Mouse (Mus musculus): ENCODE data around the gene Rgs3. TPM values are rescaled to one million over a fixed set of nuclear protein-coding genes. Genes with fewer than 3 reads are reported as not detected.
A peak's percentile ranks its signal among the peaks of the same experiment; 100 is the strongest.

Rgs3 gene
- polyA plus RNA-seq, 1 experiment = 49.5 TPM

DNA sequence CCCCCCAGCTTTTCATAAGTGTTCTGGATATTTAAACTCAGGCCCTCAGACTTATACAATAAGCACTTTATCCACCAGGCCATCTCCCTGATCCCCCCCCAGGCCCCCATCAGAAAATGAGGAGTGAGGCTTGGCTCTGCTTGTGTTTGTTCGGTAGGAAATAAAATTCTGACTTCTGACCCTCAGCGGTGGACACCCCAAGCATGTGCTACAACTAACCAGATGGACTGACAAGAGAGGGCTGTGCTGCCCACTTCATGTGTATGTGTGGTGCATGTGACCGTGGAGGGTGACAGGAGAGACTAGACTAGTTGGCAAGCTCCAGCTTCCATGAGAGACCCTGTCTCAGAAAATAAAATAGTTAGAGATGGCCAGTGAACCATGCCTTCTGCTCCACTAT lies 171.2 kb downstream of the Rgs3 start:
- Histone ChIP-seq H3K27ac (replicated peaks; ENCODE audit: low read depth, low read length) (no peak overlapping the region), H3K4me1 (ENCODE audit: control insufficient read depth, insufficient read depth, insufficient read length, low read length) (peaks cover 44% of the 10 kb centered on the region), H3K4me3 (ENCODE audit: insufficient read depth, low read depth, low read length) (no peak overlapping the region)

DNA sequence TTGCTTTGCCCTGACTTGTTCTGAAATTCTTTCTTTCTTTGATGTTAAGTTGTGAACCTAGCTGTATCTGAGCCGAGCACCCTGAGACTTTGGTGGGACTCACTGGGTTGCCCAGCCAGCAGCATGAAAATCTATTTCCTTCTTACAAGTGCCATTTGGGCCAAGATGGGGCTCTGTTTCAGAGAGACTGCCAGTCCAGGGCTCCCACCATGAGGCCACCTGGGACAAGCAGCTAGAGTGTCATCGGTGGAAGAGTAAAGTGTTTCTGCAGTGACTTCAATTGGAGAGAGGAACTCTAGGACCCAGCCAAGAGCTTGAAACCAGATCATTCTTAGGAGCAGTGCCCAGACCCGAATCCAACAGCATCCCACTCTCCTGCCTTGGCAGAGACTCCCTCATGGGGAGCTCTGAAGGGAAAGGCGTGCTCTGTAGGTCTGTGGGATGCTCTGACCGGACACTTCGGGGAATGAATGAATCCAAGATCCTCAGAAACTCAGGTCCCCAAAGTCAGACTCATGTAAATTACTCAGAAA lies 171.9 kb downstream of the Rgs3 start:
- Histone ChIP-seq H3K4me3 (ENCODE audit: insufficient read depth, low read depth, low read length) (no peak overlapping the region), H3K27ac (replicated peaks; ENCODE audit: low read depth, low read length) (peak overlapping the region; percentile 3; the same call in 1 of the 2 replicates), H3K4me1 (ENCODE audit: control insufficient read depth, insufficient read depth, insufficient read length, low read length) (peaks cover 52% of the 10 kb centered on the region)

DNA sequence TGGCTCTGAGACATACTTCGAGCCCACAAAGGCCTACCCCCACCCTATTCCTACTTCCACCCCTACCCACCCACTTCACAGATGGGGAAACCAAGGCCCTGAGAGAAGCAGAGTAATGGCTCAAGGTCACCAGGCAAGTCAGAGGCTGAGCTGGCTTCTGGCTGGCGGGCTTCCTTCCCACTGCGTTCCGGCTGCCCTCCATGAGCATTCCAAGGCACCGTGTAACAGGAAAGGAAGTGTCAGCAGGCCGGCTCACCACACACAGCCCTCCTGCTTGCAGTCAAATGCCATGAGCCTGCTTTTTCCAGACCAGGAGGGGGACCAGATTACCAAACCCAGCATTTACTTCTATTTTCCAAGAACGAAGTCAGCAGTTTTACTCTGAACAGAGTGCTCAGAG lies 172.4 kb downstream of the Rgs3 start:
- Histone ChIP-seq H3K4me3 (ENCODE audit: insufficient read depth, low read depth, low read length) (no peak overlapping the region), H3K27ac (replicated peaks; ENCODE audit: low read depth, low read length) (peak overlapping the region; percentile 74), H3K4me1 (ENCODE audit: control insufficient read depth, insufficient read depth, insufficient read length, low read length) (peaks cover 57% of the 10 kb centered on the region)

DNA sequence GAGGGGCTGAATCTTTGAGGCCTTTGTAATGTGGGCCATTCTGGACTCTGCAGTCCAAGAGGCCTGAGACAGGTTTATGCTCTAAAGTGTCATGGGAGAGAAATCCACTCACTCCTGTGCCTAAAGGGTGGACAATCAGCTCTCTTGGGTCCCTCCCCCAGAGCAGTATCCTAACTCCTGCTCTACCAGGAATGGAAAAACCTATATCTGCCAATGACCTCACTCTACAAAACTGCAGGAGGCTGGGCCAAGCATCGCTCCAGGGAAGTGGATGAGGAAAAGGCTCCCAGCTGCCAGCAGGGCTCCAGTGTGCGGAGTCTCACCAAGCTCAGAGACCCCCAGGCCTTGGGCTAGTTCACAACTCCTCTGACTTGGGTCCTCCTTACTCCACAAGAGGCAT lies 173.2 kb downstream of the Rgs3 start:
- Histone ChIP-seq H3K27ac (replicated peaks; ENCODE audit: low read depth, low read length) (peak overlapping the region; percentile 74), H3K4me3 (ENCODE audit: insufficient read depth, low read depth, low read length) (no peak overlapping the region), H3K4me1 (ENCODE audit: control insufficient read depth, insufficient read depth, insufficient read length, low read length) (peaks cover 58% of the 10 kb centered on the region)

DNA sequence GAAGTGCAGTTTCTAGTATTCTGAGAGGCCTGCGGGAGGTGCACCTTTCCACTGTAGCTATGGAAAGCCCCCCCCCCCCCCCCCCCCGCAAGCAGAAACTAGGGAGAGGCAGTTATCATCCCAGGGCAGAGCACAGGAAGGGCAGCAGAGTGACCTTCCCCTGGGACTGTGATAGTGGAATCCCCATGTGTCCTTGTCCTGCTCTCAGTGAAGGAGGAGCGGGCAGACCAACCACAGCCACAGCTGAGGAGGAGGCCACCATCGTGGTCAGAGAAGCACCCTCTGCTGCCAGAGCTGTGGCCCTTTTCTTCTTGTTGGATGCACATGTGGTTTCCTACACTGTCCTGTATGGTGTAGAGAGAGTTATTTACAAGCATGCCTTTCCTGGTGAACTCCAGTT lies 174.3 kb downstream of the Rgs3 start:
- H3K4me3 ChIP-seq (ENCODE audit: insufficient read depth, low read depth, low read length) = no peak overlapping the region

DNA sequence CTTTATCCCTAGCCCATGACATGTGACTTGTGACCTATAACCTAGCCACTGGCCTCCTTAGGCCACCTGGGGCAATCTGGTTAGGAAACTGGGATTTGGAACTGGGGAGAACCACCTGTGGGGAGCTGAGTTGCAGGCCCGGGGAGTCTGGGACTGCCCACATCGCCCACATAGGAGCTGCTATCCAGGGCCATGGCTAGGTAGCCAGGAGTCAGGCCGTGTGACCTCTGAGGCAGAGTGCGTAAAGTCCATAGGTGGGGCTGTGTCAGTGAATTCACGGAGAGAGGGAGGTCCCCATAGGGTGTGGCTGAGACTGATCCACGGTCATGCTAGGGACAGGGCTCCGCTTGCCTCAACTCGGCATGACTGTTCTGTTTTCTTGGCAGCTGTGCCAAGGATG lies 175.6 kb downstream of the Rgs3 start:
- Histone ChIP-seq H3K4me3 (ENCODE audit: insufficient read depth, low read depth, low read length) (no peak overlapping the region), H3K4me1 (ENCODE audit: control insufficient read depth, insufficient read depth, insufficient read length, low read length) (peaks cover 54% of the 10 kb centered on the region), H3K27ac (replicated peaks; ENCODE audit: low read depth, low read length) (no peak overlapping the region)

More for the DNA sequence above, 174.3 kb downstream of the Rgs3 start:
- Histone ChIP-seq H3K4me1 (ENCODE audit: control insufficient read depth, insufficient read depth, insufficient read length, low read length) (peaks cover 58% of the 10 kb centered on the region), H3K27ac (replicated peaks; ENCODE audit: low read depth, low read length) (no peak overlapping the region)

DNA sequence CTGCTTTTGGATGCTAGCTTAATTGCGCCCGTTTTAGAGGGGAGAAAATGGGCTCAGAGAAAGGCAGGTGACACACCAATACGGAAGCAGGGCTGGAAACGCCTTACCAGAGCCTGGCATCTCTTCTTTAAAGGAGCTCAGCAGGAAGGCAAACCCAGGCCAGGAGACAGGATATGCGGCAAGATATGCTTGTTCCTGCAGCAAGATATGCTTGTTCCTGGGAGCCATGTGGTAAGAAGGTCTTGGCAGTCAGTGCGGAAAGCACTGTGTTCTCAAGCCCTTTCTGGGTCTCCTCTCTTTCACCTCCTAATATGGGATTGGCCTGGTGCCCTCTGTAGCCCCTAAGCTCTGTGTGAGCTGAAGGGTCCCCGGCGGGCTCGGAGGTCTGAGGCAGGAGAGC lies 176.2 kb downstream of the Rgs3 start:
- Histone ChIP-seq H3K4me1 (ENCODE audit: control insufficient read depth, insufficient read depth, insufficient read length, low read length) (peaks cover 57% of the 10 kb centered on the region), H3K27ac (replicated peaks; ENCODE audit: low read depth, low read length) (0 out of 2 replicates have a peak overlapping the region, but pooled peaks have one; percentile 10), H3K4me3 (ENCODE audit: insufficient read depth, low read depth, low read length) (no peak overlapping the region)

DNA sequence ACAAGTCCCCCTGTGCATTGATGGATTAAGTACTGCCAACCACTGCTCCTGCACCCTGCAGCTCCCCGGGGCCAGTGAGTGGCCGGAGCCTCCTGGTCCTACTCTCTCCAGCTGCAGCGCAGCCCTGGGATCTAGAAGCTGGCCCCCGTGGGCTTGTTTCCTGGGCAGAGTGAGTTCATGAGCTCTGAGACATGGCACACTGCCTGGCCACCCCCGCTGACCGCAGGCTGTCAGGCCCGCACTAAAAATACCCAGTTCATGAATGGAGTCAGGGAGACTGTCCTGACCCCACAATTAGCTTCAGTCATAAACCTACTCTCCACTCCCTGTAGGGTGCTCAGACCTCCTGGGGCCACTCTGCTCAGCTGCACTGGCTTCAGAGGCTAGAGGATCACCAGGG lies 176.8 kb downstream of the Rgs3 start:
- Histone ChIP-seq H3K4me1 (ENCODE audit: control insufficient read depth, insufficient read depth, insufficient read length, low read length) (peaks cover 58% of the 10 kb centered on the region), H3K4me3 (ENCODE audit: insufficient read depth, low read depth, low read length) (no peak overlapping the region), H3K27ac (replicated peaks; ENCODE audit: low read depth, low read length) (0 out of 2 replicates have a peak overlapping the region, but pooled peaks have one; percentile 35)

DNA sequence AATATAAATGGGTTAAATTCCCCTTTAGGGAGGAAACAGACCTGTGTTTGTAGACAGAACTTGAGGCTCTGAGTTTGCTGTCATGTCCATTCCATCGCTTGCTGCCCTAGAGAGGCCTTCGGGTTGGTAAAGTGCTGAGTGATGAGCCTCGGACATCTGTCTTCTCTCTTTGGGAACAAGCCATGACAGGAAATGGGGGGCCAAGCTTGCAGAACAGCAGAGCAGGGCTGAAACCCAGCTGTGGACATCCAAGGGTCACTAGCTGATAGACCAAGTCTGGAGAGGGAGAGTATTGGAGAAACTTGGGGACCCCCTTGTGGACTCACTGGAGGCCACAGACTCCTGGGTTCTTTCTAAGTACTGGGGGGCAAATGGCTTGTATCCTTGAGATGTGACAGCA lies 177.3 kb downstream of the Rgs3 start:
- Histone ChIP-seq H3K4me1 (ENCODE audit: control insufficient read depth, insufficient read depth, insufficient read length, low read length) (peaks cover 59% of the 10 kb centered on the region), H3K27ac (replicated peaks; ENCODE audit: low read depth, low read length) (peak overlapping the region; percentile 35; the same call in 1 of the 2 replicates), H3K4me3 (ENCODE audit: insufficient read depth, low read depth, low read length) (no peak overlapping the region)

DNA sequence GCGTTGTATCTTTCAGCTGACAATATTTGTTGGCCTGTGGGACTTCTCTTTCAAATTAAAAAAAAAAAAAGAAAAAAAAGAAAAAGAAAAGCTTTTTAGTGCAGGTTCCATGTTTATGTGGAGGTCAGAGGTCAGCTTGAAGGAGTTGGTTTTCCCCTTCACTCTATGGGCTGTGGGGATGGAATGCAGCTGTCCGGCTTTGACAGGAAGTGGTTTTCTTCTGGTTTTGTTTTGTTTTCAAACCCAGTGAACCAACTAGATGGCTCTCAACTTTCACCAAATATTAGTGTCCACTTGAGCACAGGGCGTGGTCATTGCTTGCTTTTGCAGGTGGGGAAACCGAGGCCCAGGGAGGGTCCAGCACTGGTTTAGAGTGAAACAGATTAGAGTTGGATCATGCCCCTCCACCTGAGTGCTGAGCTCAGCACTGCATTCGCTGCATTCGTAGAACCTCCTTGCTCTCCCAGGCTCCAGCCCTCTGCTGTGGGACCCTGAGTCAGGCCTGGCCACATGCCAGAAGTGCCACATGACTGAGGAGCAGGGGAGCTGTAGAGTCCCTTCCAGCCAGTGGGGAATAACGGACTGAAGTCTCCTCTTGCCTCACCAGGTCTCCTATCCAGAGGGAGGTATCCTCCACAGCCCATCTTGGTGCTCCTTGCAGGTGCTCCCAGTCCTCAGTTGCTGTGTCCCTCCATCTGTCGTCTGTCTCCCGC lies 178.5 kb downstream of the Rgs3 start:
- Histone ChIP-seq H3K4me1 (ENCODE audit: control insufficient read depth, insufficient read depth, insufficient read length, low read length) (peaks cover 59% of the 10 kb centered on the region), H3K27ac (replicated peaks; ENCODE audit: low read depth, low read length) (peak overlapping the region; percentile 43; the same call in 1 of the 2 replicates), H3K4me3 (ENCODE audit: insufficient read depth, low read depth, low read length) (no peak overlapping the region)

DNA sequence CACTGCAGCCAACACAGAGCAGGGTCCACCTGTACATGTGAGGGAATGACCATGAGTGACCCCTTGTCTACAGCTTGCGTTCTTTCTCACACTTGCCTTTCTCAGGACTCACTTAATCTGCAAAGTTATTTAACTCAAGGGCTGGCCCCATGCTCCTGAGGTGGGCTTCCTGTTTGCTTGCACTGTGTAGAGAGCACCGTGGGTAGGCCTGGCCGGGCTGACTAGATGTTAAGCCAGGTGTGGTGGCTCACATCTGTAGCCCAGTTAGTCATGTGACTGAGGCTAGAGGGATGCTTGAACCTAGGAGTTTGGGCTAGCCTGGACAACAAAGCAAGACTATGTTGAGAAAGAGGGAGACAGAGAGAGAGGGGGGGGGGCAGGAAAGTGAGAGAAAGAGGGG lies 179.3 kb downstream of the Rgs3 start:
- 0 out of 2 replicates have a peak overlapping the region, but pooled peaks have one; percentile 16 for H3K27ac ChIP-seq (replicated peaks; ENCODE audit: low read depth, low read length)
- peaks cover 60% of the 10 kb centered on the region for H3K4me1 ChIP-seq (ENCODE audit: control insufficient read depth, insufficient read depth, insufficient read length, low read length)
- no peak overlapping the region for H3K4me3 ChIP-seq (ENCODE audit: insufficient read depth, low read depth, low read length)

DNA sequence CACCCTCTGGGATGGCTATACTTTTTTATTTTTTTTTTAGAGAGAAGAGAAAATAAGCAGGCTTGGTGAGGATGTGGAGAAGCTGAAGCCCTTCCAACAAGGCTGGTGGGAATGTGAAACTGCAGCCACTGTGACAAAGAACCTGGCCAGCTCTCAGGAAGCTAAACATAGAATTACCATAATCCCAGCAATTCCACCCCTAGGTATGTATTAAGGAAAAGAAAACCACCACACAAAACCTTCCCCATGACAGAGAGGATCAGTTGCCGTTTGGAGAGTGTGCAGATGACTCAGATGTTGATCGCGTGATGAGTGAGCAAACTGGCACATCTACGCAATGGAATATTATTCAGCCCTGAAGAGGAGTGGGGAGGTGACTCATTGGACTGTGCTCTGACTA lies 179.9 kb downstream of the Rgs3 start:
- Histone ChIP-seq H3K4me1 (ENCODE audit: control insufficient read depth, insufficient read depth, insufficient read length, low read length) (peaks cover 62% of the 10 kb centered on the region), H3K27ac (replicated peaks; ENCODE audit: low read depth, low read length) (no peak overlapping the region), H3K4me3 (ENCODE audit: insufficient read depth, low read depth, low read length) (no peak overlapping the region)

DNA sequence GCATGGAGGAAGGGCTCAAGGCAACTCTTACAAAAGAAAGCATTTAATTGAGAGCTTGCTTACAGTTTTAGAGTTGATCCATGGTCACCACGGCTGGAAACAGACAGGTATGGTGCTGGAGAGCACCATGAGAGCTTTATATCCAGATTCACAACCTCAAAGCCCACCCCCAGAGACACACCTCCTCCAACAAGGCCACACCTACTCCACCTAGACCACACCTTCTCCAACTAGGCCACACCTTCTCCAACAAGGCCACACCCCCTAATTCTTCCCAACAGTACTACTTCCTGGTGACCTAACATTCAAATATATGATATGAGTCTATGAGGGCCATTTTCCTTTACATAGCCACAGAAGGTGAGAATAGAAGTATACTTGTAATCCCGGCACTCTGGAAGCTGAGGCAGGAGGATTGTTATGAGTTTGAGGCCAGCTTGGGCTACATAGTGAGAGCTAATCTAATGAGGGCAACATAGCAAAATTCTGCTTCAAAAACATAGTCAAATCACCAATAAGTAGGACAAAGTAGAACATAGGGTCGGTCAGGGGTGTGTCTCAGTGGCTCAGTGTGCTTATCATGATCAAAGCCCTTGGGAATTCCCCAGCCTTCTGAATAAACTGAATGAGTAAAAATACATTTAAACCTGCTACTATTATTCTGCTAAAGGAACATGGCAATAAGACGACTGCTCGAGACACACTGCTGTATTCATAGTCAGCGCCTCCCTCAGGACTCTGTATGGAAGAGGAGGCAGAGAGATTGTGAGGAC lies 180.8 kb downstream of the Rgs3 start:
- no peak overlapping the region for H3K4me3 ChIP-seq (ENCODE audit: insufficient read depth, low read depth, low read length)
- no peak overlapping the region for H3K27ac ChIP-seq (replicated peaks; ENCODE audit: low read depth, low read length)
- peaks cover 56% of the 10 kb centered on the region for H3K4me1 ChIP-seq (ENCODE audit: control insufficient read depth, insufficient read depth, insufficient read length, low read length)

DNA sequence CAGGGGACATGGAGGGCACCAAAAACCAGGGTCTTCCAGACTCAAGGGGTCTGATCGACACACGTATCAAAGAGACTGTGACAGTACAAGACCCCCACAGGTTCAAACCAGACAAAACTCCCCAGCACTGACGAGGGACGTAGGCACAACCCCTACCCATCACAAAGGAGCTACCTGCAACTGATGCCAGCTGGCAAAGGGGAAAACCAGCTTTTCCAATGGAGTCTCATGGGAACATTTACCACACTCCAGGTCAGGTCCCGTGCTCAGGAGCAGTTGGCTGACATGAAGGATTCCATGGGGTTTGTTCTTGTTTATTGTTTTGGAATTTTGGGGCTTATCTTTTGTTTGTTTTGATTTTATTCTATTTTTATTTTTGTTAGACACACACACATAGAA lies 181.4 kb downstream of the Rgs3 start:
- Histone ChIP-seq H3K27ac (replicated peaks; ENCODE audit: low read depth, low read length) (no peak overlapping the region), H3K4me1 (ENCODE audit: control insufficient read depth, insufficient read depth, insufficient read length, low read length) (peaks cover 53% of the 10 kb centered on the region), H3K4me3 (ENCODE audit: insufficient read depth, low read depth, low read length) (no peak overlapping the region)

DNA sequence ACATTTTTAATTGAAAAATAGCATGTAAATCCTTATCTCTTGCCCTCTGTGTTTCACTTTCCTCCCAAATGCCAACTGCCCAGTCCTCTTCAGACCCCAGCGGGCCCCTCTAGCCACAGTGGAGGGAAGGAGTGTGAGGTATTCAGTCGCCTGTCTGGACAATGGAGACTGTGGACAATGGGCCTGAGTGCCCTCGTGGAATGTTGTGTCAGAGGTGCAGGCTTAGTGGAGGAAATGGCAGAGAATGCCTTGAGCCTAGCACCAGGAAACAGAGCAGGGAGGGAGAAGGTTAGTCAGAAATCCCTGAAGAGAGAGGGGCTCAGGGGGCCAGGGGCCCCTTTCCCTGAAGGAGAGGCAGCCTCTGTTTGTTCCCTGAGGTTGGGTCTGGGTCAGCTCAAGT lies 182.0 kb downstream of the Rgs3 start:
- H3K27ac ChIP-seq (replicated peaks; ENCODE audit: low read depth, low read length) = peak overlapping the region; percentile 67
- peaks cover 48% of the 10 kb centered on the region for H3K4me1 ChIP-seq (ENCODE audit: control insufficient read depth, insufficient read depth, insufficient read length, low read length)

More for the DNA sequence above, 182.0 kb downstream of the Rgs3 start:
- H3K4me3 ChIP-seq (ENCODE audit: insufficient read depth, low read depth, low read length) = no peak overlapping the region

Measured in brown adipose tissue, adult 24 weeks (tissue).